Mouse (Mus musculus) gastrocnemius, adult 2 months (tissue): ENCODE results near the gene Tex44. TPM values are rescaled to one million over a fixed set of nuclear protein-coding genes. Genes with fewer than 3 reads are reported as not detected.
A peak's percentile ranks its signal among the peaks of the same experiment; 100 is the strongest.

Source experiments
- DNase-seq: peaks from one replicate; pipeline ENCODE4 v3.0.0; 2022
- H3K27ac ChIP-seq: fragments of 200-600 bp; 2 replicates; pipeline ENCODE4 v1.8.1; 2022; ENCODE audit warnings: mild to moderate bottlenecking
- H3K4me3 ChIP-seq: fragments of 200-600 bp; 2 replicates; pipeline ENCODE4 v1.8.1; 2022; ENCODE audit warnings: mild to moderate bottlenecking, moderate library complexity
- CTCF ChIP-seq: fragments of 200-600 bp; IDR thresholded peaks from 2 replicates; pipeline ENCODE4 v1.8.1; 2022; ENCODE audit warnings: antibody characterized with exemption, mild to moderate bottlenecking, moderate library complexity
- intact Hi-C: fragments of 180-260 bp; cut with DNase I; formaldehyde crosslinking; loops from one replicate; pipeline ENCODE4 v1.15.1; 2025
- long read RNA-seq, 2 experiments: library from polyadenylated mRNA; stranded (forward); transcript quantifications; one replicate each; pipeline ENCODE4 v2.0.0; 2021
- total RNA-seq, 2 experiments: library from RNA; stranded (reverse); gene quantifications; 2 replicates each; pipeline ENCODE4 v1.2.3; 2021

Gene Tex44
- not detected for total RNA-seq
- long read RNA-seq, experiment 1: 0 reads
- long read RNA-seq, experiment 2: 0 reads

- intact Hi-C loops: no loop called here
- H3K4me3 ChIP-seq: no peak within 1 kb of the TSS
- TF ChIP-seq CTCF: no peak
- no peak within 1 kb of the TSS for H3K27ac ChIP-seq
- no peak for DNase-seq
These were observed at the start of gene Tex44, which contains the start of gene Nmur1 for GRCm38 (mm10) chr1:86426128-86426527. Tex44 (plus strand) TSS chr1:86426329. Nmur1 (minus strand) TSS chr1:86426228.

DNA sequence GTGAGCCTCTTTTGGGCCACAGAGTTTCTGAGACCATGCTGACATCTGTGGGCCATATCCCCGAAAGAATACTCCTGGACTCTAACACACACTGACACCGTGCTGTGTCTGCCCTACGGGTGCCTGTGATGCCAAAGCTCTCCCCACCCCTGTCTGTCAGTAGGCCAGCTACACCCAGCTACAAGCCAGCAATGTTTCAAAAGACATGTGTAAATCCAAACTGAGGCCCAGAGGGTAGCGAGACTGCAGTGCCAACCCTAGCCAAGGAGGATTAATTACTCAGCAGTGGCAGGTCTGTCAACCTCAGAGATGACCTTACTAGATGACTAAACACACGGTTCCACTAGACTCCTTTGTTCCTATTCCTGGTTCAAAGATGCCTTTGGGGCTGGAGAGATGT is 49.8 kb upstream of the Tex44 start:
- intact Hi-C loops: no loop called here
- no peak for TF ChIP-seq CTCF
- H3K4me3 ChIP-seq: no peak overlapping the region
- peak; percentile 42 for DNase-seq
- peak overlapping the region; percentile 38; the same call in 1 of the 2 replicates for H3K27ac ChIP-seq

GRCm38 (mm10) chr1:86378662-86379061 is 47.5 kb upstream of the Tex44 start:
- no peak overlapping the region for H3K4me3 ChIP-seq
- no peak for TF ChIP-seq CTCF
- intact Hi-C loops: no loop called here
- H3K27ac ChIP-seq: peak overlapping the region; percentile 59
- no peak for DNase-seq

DNA sequence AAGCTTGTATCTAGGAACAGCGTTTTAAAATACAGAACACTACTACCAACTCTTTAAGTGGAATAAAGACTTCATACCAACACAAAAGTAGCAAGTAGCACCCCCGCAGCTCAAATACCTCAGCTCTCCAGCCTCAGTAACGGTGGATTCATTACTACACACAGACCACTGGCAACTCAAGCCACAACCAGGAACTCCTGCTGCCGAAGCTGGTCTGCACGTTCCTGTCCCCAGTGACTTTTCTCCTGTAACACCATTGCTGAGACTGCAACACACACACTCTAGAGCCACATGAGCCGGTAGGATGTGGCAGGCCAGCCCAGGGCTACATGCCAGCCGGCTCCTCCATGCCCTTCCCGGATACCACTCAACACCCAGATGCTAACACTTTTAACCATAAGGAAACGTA is 47.0 kb upstream of the Tex44 start:
- peak; percentile 63 for DNase-seq
- intact Hi-C loops: no loop called here
- Histone ChIP-seq H3K4me3 (peak overlapping the region; percentile 21), H3K27ac (peak overlapping the region; percentile 59)
- TF ChIP-seq CTCF: no peak

DNA sequence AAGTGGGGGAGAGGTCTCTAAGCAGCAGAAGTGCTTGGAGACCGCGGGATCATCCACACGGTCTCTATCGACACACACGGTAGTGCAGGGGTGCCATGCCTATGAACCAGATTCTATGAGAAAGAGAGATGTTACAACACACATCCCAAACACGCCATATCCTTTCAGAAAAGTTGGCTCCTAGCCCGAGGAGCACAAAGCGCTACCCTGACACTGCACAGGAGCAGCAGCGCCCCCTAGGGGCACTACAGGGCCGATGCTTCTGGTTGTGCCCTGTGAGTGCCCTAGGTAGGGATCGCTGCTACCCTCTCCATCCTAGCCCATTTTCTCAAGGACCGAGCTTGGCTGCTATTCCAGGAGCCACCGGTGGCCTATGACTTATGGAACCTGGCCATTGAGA is 45.1 kb upstream of the Tex44 start:
- no peak overlapping the region for H3K27ac ChIP-seq
- H3K4me3 ChIP-seq: peak overlapping the region; percentile 37
- intact Hi-C loops: no loop called here
- peak; percentile 73 for TF ChIP-seq CTCF
- peak; percentile 62 for DNase-seq

DNA sequence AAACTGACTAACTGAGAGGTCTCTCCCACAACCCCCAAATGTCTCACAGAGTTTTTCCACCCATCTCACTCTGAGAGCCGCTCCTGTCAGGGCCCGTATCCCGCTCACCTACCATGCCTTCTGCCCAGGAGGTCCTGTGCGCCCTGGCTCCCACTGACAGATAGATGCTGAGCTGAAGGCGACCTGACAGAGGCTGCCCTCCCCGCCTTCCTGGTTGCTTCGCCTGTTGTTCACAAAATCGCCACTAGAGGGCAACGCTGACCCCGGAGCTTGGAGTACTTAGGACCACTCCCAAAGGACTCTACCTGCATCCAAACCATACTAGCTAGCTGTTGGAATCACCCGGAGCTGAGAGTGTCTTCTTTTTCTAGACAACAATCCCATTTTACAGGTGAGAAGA is 36.9 kb upstream of the Tex44 start:
- peak; percentile 90 for TF ChIP-seq CTCF
- Histone ChIP-seq H3K4me3 (no peak overlapping the region), H3K27ac (no peak overlapping the region)
- intact Hi-C loops: no loop called here
- DNase-seq: peak; percentile 64

DNA sequence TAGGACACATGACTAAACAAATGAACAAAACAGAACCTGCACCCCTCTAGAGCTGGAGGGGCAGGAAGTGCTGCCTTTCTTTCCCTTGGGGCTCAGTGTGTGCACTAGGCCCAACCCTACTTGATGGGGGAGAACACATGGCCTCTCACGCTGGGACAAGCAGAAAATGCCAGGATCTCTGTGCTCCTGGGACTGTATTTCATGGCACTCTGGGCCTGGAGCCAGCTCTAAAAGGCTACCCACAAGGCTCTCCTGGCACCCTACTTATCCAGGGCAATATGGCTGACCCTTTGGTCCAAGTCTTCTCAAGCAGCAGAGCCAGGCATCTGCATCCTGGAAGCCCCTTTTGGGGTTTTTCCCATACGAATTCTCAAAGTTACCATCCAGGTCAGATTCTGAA is 34.7 kb upstream of the Tex44 start:
- intact Hi-C loops: no loop called here
- Histone ChIP-seq H3K27ac (no peak overlapping the region), H3K4me3 (no peak overlapping the region)
- TF ChIP-seq CTCF: no peak
- no peak for DNase-seq

- no peak overlapping the region for H3K4me3 ChIP-seq
- intact Hi-C loops: no loop called here
- no peak overlapping the region for H3K27ac ChIP-seq
- no peak for DNase-seq
- no peak for TF ChIP-seq CTCF
These were observed 32.9 kb upstream of the Tex44 start for GRCm38 (mm10) chr1:86393219-86393618.

- H3K27ac ChIP-seq: no peak overlapping the region
- no peak for TF ChIP-seq CTCF
- no peak overlapping the region for H3K4me3 ChIP-seq
- intact Hi-C loops: no loop called here
- DNase-seq: no peak
These were observed 31.9 kb upstream of the Tex44 start for GRCm38 (mm10) chr1:86394246-86394645.

- intact Hi-C loops: no loop called here
- no peak for DNase-seq
- Histone ChIP-seq H3K4me3 (no peak overlapping the region), H3K27ac (no peak overlapping the region)
- TF ChIP-seq CTCF: peak; percentile 28; the same call in 1 of the 2 replicates
These were observed 30.2 kb upstream of the Tex44 start for GRCm38 (mm10) chr1:86395897-86396296.

GRCm38 (mm10) chr1:86397621-86398020 is 28.5 kb upstream of the Tex44 start:
- Histone ChIP-seq H3K4me3 (no peak overlapping the region), H3K27ac (no peak overlapping the region)
- no peak for DNase-seq
- intact Hi-C loops: no loop called here
- TF ChIP-seq CTCF: no peak

DNA sequence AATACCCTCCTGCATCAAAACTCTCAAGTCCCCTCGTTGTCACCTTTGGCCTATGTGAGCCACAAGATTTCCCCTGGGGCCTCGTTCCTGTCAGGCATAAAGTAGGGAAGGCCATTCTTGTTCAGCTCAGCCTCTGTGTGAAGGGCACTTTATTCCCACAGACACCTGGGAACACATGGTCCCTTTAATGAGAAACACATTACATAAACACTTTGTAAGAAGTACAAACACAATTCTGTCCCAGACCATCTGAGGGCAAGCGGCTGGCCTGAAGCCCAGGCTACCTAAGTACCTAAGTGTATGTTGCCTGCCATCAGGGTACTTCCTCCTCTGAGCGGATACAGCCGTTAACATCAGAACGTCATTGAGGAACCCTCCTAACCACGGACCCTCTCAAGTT is 27.9 kb upstream of the Tex44 start:
- TF ChIP-seq CTCF: no peak
- no peak for DNase-seq

DNA sequence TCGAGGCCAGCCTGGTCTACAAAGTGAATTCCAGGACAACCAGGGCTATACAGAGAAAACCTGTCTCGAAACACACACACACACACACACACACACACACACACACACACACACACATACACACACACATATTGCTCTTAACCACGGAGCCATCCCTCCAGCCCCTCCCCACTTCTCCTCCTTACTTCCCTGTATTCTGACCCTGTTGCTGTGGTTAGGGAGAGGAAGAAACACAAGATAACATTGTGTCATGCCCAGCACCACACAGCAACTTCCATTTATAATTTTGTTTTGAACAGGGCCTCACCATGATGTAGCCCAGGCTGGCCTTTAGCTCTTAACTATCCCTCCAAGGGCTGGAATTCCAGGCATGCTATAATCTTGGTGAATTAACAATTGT is 26.8 kb upstream of the Tex44 start:
- intact Hi-C loops: no loop called here
- no peak for DNase-seq
- H3K27ac ChIP-seq: no peak overlapping the region
- H3K4me3 ChIP-seq: no peak overlapping the region
- no peak for TF ChIP-seq CTCF

More for the DNA sequence above, 27.9 kb upstream of the Tex44 start:
- intact Hi-C loops: no loop called here
- no peak overlapping the region for H3K27ac ChIP-seq
- no peak overlapping the region for H3K4me3 ChIP-seq

DNA sequence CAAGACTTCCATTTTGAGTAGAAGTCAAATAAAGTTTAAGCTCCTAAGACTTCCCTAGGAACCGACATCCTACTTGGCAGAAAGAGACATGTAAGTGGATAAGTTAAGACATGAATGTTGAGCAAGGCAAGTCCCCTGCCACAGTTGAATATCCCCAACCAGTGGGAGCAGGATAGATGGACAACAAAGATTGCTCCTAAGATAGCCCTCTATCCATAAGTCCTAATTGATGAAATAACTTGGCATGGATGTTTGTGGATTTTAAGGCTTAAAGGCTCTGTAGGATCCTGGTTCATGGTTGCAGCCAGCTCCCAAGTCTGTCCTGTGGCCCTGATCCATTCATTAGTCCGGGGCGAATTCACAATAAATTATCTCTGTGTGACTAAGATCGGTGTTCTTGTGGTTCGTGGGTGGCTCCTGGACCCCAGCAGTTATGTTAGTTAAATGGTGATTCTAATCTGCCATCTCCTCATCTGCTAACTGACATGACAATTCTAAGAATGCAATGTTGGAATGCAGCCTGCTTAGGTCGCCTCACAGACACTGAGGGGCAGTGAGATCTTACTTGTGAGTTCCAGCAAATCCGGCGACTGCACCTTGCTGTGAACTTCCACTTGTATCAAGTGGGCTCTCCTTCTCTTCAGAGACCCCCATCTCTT is 25.9 kb upstream of the Tex44 start:
- no peak overlapping the region for H3K27ac ChIP-seq
- TF ChIP-seq CTCF: no peak
- intact Hi-C loops: no loop called here
- H3K4me3 ChIP-seq: no peak overlapping the region
- no peak for DNase-seq
